Mouse (Mus musculus): ENCODE measurements around the gene Ccdc12.

GRCm38 (mm10) chr9:110666374-110666773 is 10.1 kb downstream of the Ccdc12 start:
- TF ChIP-seq FLI1 (IDR thresholded peaks at IDR 0.05; ENCODE audit: low read length) (no peak), GATA1 (IDR thresholded peaks at IDR 0.05; ENCODE audit: borderline replicate concordance, low read length) (no peak)

Measured in megakaryocyte, embryonic 14.5 days (primary cell).